Mouse (Mus musculus) heart, adult 18-20 months (tissue): ENCODE measurements around the gene Fam214b. TPM values are rescaled to one million over a fixed set of nuclear protein-coding genes. Genes with fewer than 3 reads are reported as not detected.

Experiments
- DNase-seq, 2 experiments: peaks; one replicate each; pipeline ENCODE4 v3.0.0; 2021 to 2022; ENCODE audit warnings: mixed read lengths in 1 of 2
- total RNA-seq, 2 experiments: library from RNA; stranded (reverse); gene quantifications; 2 replicates each; pipeline ENCODE4 v1.2.3; 2021

Gene Fam214b
- total RNA-seq, 2 experiments from 2014 or later: 27.7 to 30.7 TPM

GRCm38 (mm10) chr4:43038567-43039495 is 7.2 kb downstream of the Fam214b start:
- DNase-seq: peak; percentile 54 to 55

GRCm38 (mm10) chr4:43037860-43038566 is 8.0 kb downstream of the Fam214b start:
- DNase-seq: no peak

- no peak for DNase-seq
Measured at GRCm38 (mm10) chr4:43036356-43036755, 9.7 kb downstream of the Fam214b start.

GRCm38 (mm10) chr4:43035851-43036250 is 10.2 kb downstream of the Fam214b start:
- no peak for DNase-seq

- DNase-seq: no peak
Measured at GRCm38 (mm10) chr4:43033481-43033880, 12.5 kb downstream of the Fam214b start.

GRCm38 (mm10) chr4:43032501-43032900 is 13.5 kb downstream of the Fam214b start:
- DNase-seq: no peak

GRCm38 (mm10) chr4:43031237-43031995 is 14.6 kb downstream of the Fam214b start, which contains the start of gene Stoml2:
Gene Stoml2, minus strand, starts transcription at chr4:43031710.
- peak; percentile 95 for DNase-seq

- no peak for DNase-seq
Measured at GRCm38 (mm10) chr4:43030780-43031230, 15.2 kb downstream of the Fam214b start.

- no peak for DNase-seq
Measured at GRCm38 (mm10) chr4:43030352-43030751, 15.7 kb downstream of the Fam214b start.

- no peak for DNase-seq
Measured at GRCm38 (mm10) chr4:43029749-43030148, 16.3 kb downstream of the Fam214b start.

- DNase-seq: no peak
Measured at GRCm38 (mm10) chr4:43029121-43029520, 16.9 kb downstream of the Fam214b start.

GRCm38 (mm10) chr4:43025084-43025960 is 20.7 kb downstream of the Fam214b start, which contains the start of gene Pigo:
Gene Pigo, minus strand, starts transcription at chr4:43025819.
- peak; percentile 94 to 95 for DNase-seq

- DNase-seq: no peak
Measured at GRCm38 (mm10) chr4:43024673-43025072, 21.3 kb downstream of the Fam214b start.

GRCm38 (mm10) chr4:43021341-43021740 is 24.7 kb downstream of the Fam214b start:
- no peak for DNase-seq

GRCm38 (mm10) chr4:43020876-43021275 is 25.1 kb downstream of the Fam214b start:
- DNase-seq: no peak

- peak in 1 of 2 experiments; percentile 33 for DNase-seq
Measured at GRCm38 (mm10) chr4:43019641-43020465, 26.2 kb downstream of the Fam214b start.

- no peak for DNase-seq
Measured at GRCm38 (mm10) chr4:43019176-43019575, 26.8 kb downstream of the Fam214b start.

- DNase-seq: no peak
Measured at GRCm38 (mm10) chr4:43018156-43018555, 27.9 kb downstream of the Fam214b start.

- no peak for DNase-seq
Measured at GRCm38 (mm10) chr4:43012091-43012490, 33.9 kb downstream of the Fam214b start.
